In the genomic region with DNA sequence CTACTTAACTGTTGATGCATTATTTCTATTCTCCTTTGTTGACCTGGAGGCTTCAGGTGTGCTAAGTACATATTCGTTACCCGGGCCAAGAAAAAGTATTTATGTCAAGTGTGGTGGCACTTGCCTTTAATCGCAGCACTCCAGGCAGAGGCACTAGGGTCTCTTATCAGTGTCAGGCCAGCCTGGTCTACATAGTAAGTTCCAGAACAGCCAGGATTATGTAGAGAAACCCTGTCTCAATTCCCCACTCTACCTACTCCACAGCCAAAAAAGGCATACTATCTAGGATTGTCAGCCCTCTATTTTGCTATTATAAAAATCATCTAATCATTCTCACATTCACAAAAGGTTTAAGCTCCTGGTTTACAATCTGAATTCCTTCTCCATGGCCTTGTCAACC, we compare ENCODE assay signal across 8 mouse cellular contexts. TPM values are rescaled to one million over a fixed set of nuclear protein-coding genes. Genes with fewer than 3 reads are reported as not detected.
A peak's percentile ranks its signal among the peaks of the same experiment; 100 is the strongest.
DNase-seq lines count a peak whose midpoint lies in the region; ATAC-seq and TF ChIP-seq lines count a peak whose summit lies in the region.

No protein-coding gene starts in this region.

- peaks cover 20% of the 10 kb centered on the region for H3K36me3 ChIP-seq in hindbrain, embryonic 14.5 days (replicated peaks; ENCODE audit: control insufficient read depth, insufficient read depth)
- H3K36me3 ChIP-seq in midbrain, embryonic 11.5 days (ENCODE audit: control insufficient read depth, insufficient read depth, low read length): no peaks in the 10 kb centered on the region; the same call in 1 of the 2 replicates

- intact Hi-C loops in gastrocnemius, adult 2 months (cut with DNase I): no loop called here
- intact Hi-C loops in gastrocnemius, postnatal 36 days (cut with DNase I): no loop called here

- H3K9me3 ChIP-seq in hindbrain, embryonic 14.5 days (ENCODE audit: control insufficient read depth, low read length): no peaks in the 10 kb centered on the region
- no peaks in the 10 kb centered on the region for H3K9me3 ChIP-seq in midbrain, embryonic 11.5 days (ENCODE audit: control insufficient read depth, low read length)

- H3K27ac ChIP-seq in gastrocnemius, adult 2 months: no peak overlapping the region
- H3K27ac ChIP-seq in hindbrain, embryonic 14.5 days: no peak overlapping the region
- H3K27ac ChIP-seq in midbrain, embryonic 11.5 days (ENCODE audit: low read depth, low read length): no peak overlapping the region; the same call in 1 of the 2 replicates

- H3K9ac ChIP-seq in hindbrain, embryonic 14.5 days: peak overlapping the region; percentile 81
- peak overlapping the region; percentile 88 for H3K9ac ChIP-seq in midbrain, embryonic 11.5 days (ENCODE audit: low read length)

- 71% methylated on average over 3 of the region's 3 CpGs for WGBS in hindbrain, embryonic 14.5 days
- WGBS in midbrain, embryonic 11.5 days: 71% methylated on average over 3 of the region's 3 CpGs

- no peak for TF ChIP-seq CTCF in gastrocnemius, adult 2 months (IDR thresholded peaks at IDR 0.05)

- H3K27me3 ChIP-seq in hindbrain, embryonic 14.5 days (ENCODE audit: control insufficient read depth, insufficient read depth, low read length): no peaks in the 10 kb centered on the region
- no peaks in the 10 kb centered on the region for H3K27me3 ChIP-seq in midbrain, embryonic 11.5 days (ENCODE audit: control insufficient read depth, insufficient read depth, low read length)

- no peak for DNase-seq in gastrocnemius, adult 2 months
- DNase-seq in gastrocnemius, postnatal 36 days: no peak
- DNase-seq in c-Kit-negative CD71-positive TER-119-positive erythroid progenitor cells, embryonic 14.5 days (ENCODE audit: low read depth, low spot score): peak; percentile 66
- no peak for DNase-seq in hindbrain, embryonic 14.5 days (ENCODE audit: low spot score)
- DNase-seq in midbrain, embryonic 11.5 days (ENCODE audit: low spot score, missing footprints): no peak
- DNase-seq in urinary bladder, postnatal 14 days (ENCODE audit: low spot score): no peak
- no peak for DNase-seq in adrenal gland, adult 18-20 months (ENCODE audit: low spot score in 2 of 2)
- no peak for DNase-seq in ovary, postnatal 10 days (ENCODE audit: low spot score)

- ATAC-seq in hindbrain, embryonic 14.5 days (ENCODE audit: low FRiP score): no peak
- no peak for ATAC-seq in midbrain, embryonic 11.5 days (ENCODE audit: low FRiP score)

- peak overlapping the region; percentile 68 for H3K4me2 ChIP-seq in hindbrain, embryonic 14.5 days (replicated peaks)
- peak overlapping the region; percentile 84 for H3K4me2 ChIP-seq in midbrain, embryonic 11.5 days

- peak overlapping the region; percentile 87 for H3K4me3 ChIP-seq in gastrocnemius, adult 2 months
- peak overlapping the region; percentile 53 for H3K4me3 ChIP-seq in hindbrain, embryonic 14.5 days (replicated peaks; ENCODE audit: low read length)
- peak overlapping the region; percentile 87; the same call in 1 of the 2 replicates for H3K4me3 ChIP-seq in midbrain, embryonic 11.5 days (ENCODE audit: low read depth, low read length)

- H3K4me1 ChIP-seq in hindbrain, embryonic 14.5 days (replicated peaks; ENCODE audit: control insufficient read depth, insufficient read depth, low read length): peaks cover 25% of the 10 kb centered on the region
- H3K4me1 ChIP-seq in midbrain, embryonic 11.5 days (ENCODE audit: control insufficient read depth, insufficient read depth, low read length): peaks cover 16% of the 10 kb centered on the region

RNA-seq across cellular contexts. Expression of a gene that starts 0.7 kb away (rescaled TPM):
- 10 to 100 TPM in 1 of 2 experiments, 1 to 10 TPM in 1; 8.5 to 10.4 TPM for total RNA-seq in gastrocnemius, adult 2 months (2021)
- total RNA-seq in gastrocnemius, postnatal 36 days (2021): 1 to 10 TPM; 7.3 to 8.1 TPM
- polyA plus RNA-seq in hindbrain, embryonic 14.5 days (2014; fragmentation: Nextera tagmentation; extraction: Ambion mirVana): 33.8 and 36.1 TPM in 2 replicates
- polyA plus RNA-seq in midbrain, embryonic 11.5 days (2014; fragmentation: Nextera tagmentation; extraction: Ambion mirVana): 28.7 and 33.0 TPM in 2 replicates
- total RNA-seq in adrenal gland, adult 18-20 months (2021): 10 to 100 TPM; 33.5 to 40.1 TPM
